Mouse (Mus musculus) layer of hippocampus, postnatal 36 days (tissue): ENCODE measurements around the gene Gm49369. TPM values are rescaled to one million over a fixed set of nuclear protein-coding genes. Genes with fewer than 3 reads are reported as not detected.

Experiments
- DNase-seq, 2 experiments: peaks; one replicate each; pipeline ENCODE4 v3.0.0; 2022
- total RNA-seq, 2 experiments: library from RNA; stranded (reverse); gene quantifications; 2 replicates each; pipeline ENCODE4 v1.2.3; 2021

Gene Gm49369
- total RNA-seq, 2 experiments from 2014 or later, result not detected

DNA sequence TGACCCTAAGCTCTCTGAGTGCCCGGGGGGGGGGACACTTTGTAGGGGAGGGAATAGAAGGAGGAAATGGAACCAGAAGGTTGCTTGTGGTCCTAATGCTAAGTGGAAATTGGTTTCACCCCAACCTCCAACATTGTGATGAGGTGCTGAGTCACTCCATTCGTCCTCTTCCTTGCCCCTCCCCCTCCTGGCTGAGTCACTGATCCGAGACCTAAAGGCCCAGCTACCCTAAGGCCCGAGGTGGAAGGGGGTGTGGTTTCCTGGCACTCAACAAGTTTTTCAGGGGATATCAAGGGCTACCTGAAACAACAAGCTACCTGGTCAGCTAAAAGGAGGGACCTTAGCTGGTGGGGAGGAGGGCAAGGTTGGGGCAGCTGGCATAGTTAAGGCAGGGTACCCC, 10.7 kb upstream of the Gm49369 start:
- no peak for DNase-seq

DNA sequence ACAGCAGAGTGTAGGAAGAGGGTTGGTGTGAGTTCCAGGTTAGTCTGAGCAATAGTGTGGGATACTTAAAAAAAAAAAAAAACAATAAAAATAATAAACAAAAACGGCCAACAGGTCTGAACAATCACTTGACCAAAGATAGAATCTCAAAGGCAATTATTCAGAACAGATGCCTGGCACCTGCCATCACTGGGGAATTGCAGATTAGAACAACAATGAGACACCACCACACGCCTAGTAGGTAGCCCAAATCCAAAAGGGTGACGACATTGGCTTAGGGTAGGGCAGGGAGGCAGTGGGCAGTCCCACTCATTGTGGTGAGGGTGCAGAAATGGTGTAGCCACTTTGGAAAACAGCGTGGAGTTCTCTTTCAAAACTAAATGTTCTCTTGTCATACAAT, 9.1 kb upstream of the Gm49369 start:
- no peak for DNase-seq

GRCm38 (mm10) chr7:142391108-142391507, 8.6 kb upstream of the Gm49369 start:
- no peak for DNase-seq

DNA sequence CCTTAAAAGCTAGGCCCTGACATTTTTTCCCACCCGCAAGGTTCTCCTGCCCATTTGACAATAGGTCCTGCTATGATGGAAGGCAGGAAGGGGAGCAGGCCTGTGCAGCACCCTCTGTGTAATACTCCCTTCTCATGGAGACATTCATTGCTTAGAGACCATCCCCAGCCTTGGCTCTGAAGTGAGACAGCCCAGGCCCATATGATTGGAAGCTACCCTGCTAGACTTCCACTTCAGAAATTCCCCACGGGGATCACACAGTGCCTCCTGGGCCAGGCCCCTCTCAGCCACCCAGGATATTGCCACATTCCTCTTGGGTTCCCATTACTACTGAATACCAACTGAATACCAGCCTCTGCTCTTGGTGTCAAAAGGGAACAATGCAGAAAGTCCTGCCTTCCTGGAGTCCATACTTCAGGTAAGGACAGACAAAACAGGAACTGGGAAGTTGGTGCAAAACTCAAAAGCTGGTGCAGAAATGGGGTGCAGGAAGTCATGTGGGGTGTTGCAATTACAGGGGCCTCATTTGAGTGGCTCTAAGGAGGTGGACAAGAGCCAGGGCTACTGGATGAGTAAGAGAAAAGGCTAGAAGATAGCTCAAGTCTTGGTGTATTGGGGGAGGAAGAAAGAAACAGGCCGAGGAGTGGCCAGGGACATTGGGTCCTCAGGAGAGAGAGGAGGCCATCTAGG, 7.6 kb upstream of the Gm49369 start:
- no peak for DNase-seq

GRCm38 (mm10) chr7:142388740-142389139, 6.3 kb upstream of the Gm49369 start:
- DNase-seq, result no peak

- DNase-seq, result no peak
Observed at GRCm38 (mm10) chr7:142388198-142388597, 5.7 kb upstream of the Gm49369 start.

- peak; percentile 94 to 96 for DNase-seq
Observed at GRCm38 (mm10) chr7:142387419-142388148, 5.1 kb upstream of the Gm49369 start, which contains the start of gene Ctsd. TSS of gene Ctsd (minus strand) at chr7:142388038.

- no peak for DNase-seq
Observed at GRCm38 (mm10) chr7:142386621-142387201, 4.2 kb upstream of the Gm49369 start.

- DNase-seq, result no peak
Observed at GRCm38 (mm10) chr7:142385742-142386403, 3.4 kb upstream of the Gm49369 start.

GRCm38 (mm10) chr7:142384306-142384705, 1.8 kb upstream of the Gm49369 start:
- no peak for DNase-seq

GRCm38 (mm10) chr7:142381175-142381574, 1.3 kb downstream of the Gm49369 start:
- DNase-seq, result no peak

GRCm38 (mm10) chr7:142379186-142379585, 3.3 kb downstream of the Gm49369 start:
- no peak for DNase-seq

GRCm38 (mm10) chr7:142377233-142377925, 5.1 kb downstream of the Gm49369 start:
- DNase-seq, result no peak

DNA sequence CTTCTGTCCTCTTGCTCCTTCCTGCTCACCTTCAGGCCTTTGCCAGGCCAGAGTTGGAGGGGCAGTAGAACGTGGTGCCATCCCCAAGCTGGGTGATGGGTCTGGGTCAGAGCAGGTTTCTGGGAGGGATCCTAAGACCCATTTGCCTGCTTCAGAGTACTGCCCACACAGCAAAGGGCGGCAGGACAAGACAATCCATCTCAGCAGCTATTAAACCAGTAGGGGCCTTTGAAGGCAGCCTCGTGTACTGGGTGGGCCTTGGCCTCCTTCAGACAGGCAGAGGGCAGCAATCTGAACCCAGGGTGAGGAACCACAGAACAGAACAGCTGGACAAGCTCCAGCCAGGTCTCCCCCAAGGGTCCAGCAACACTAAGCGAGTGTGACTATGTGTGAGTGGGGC, 6.4 kb downstream of the Gm49369 start:
- DNase-seq, result no peak

DNA sequence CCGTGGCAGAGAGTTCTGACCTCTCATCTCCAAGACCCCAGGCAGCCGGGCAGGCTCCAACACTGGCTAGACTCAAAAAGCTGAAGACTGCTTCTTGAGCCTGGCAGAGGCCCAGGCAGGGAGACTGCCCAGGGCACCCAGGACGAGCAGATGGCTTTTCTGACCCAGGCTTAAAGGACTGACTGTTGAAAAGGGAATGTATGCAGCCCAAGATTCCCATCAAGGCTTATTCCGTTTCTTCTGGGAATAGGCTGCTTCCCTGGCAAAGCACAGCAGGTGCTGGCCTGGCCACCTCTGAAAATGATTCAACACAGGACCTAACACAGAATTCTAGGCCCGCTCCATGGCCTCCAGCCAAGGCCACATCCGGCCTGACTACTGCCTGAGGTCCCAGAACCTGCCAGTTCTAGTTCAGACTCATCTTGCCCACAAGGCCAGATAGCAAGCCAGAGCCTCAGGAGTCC, 7.2 kb downstream of the Gm49369 start:
- DNase-seq, result peak; percentile 27 to 40

DNA sequence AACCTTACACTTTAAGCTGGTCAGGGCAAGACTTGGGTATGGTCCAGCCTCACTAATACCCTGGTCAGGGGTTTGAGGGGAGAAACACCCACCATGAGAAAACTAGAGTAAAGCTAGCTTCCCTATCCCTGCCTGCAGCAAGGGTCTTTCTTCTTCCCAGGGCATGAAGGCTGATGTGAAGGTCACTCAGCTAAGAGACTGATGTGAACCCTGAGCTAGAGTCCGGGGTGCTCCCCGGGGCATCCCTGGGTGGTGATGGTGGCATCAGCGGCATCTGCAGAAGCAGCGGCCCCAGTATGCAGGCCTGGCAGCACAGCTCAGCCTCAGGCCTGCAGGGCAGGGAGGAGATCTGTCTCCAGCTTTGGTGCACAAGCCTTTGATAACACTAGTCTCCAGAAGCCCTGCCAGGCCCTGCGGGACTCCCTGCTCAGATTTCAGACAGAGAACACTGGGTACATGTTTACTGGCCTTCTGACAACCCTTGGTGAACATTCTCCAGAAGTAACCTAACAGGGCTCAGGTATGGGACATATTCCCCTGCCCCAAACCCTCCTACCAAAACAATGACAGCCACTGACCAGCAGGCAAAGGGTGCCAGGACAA, 8.0 kb downstream of the Gm49369 start:
- DNase-seq, result no peak

GRCm38 (mm10) chr7:142373641-142374412, 8.6 kb downstream of the Gm49369 start, which contains the start of gene Ifitm10:
TSS of gene Ifitm10 (minus strand) at chr7:142373753.
- no peak for DNase-seq

GRCm38 (mm10) chr7:142373039-142373438, 9.4 kb downstream of the Gm49369 start:
- no peak for DNase-seq

GRCm38 (mm10) chr7:142371768-142372661, 10.5 kb downstream of the Gm49369 start:
- peak; percentile 27 to 29 for DNase-seq

DNA sequence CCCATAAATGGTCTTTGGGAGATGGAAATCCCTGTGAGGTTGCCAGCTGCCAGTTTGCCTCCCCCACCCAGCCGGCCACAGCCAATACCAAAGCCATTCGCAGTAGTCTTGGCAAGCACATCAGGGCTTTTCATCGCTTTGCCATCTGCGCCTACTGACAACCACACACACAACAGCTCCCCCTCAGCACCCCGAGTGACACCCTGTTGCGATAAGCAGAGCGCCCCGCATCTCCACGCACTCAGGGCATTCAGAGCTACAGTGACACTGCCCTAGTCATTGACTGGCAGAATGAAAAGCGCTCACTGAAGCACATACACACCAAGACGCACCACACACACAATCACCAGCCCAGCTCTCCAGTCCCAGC, 11.1 kb downstream of the Gm49369 start:
- peak; percentile 75 to 80 for DNase-seq
